Mouse (Mus musculus) cerebellum, postnatal 25 days (tissue): ENCODE measurements around the gene Znhit6.

Source experiments
- DNase-seq, 2 experiments: peaks; one replicate each; pipeline ENCODE4 v3.0.0; 2021; ENCODE audit warnings: mixed read lengths in 2 of 2

Gene Znhit6

DNA sequence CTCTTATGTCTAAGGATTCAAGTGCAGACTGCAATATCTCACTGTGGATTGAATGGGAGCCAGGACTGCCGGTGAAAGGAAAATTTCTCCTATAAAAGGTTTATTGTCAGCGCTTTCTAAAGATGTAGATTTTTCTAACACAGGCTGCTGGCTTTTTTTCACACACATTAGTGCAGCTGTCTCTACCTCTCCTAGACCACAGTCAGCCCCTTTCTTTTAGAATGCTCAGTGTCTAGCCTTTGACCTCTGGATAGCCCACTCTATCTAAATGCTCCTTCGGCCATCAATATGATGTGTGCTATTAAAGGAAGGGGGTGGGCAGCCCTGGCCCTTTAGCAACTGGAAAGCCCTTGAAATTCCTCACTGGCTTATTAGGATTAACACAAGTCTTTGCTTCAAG is 70.0 kb downstream of the Znhit6 start:
- DNase-seq = no peak

DNA sequence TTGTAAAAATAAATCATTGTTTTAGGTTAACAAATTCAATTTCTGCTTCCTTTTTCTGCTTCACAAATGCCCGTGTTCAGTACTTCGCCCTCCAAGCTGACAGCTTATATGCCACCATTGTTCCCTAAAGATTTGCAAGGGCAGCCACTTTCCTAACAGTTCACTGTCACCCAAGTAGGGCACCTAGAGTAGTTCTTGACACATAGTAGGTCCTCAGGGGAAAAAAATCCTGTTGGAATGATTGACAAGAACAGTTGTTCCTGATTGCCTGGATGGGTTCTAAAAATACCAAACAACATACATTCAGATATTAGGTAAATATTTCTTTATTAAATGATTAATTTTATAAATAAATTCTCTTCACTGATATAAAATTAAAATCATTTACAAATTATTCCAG is 70.7 kb downstream of the Znhit6 start:
- no peak for DNase-seq

DNA sequence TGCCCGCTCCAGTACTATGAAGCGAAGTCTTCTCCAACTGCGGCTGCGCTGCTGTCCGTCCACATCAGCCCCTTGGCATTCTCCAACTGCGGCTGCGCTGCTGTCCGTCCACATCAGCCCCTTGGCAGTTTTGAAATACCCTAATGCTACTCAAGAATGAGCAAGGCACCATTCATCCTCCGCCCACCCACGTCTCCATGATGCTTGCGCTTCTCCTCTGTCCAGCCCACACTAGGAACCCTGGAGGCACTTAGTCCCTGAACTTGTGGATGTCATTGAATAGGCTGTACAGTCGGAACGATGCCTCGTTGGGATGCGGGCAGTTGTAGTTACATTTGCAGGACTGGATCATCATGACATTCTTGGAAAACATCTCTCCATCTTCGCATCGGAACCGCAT is 71.4 kb downstream of the Znhit6 start:
- DNase-seq = no peak

DNA sequence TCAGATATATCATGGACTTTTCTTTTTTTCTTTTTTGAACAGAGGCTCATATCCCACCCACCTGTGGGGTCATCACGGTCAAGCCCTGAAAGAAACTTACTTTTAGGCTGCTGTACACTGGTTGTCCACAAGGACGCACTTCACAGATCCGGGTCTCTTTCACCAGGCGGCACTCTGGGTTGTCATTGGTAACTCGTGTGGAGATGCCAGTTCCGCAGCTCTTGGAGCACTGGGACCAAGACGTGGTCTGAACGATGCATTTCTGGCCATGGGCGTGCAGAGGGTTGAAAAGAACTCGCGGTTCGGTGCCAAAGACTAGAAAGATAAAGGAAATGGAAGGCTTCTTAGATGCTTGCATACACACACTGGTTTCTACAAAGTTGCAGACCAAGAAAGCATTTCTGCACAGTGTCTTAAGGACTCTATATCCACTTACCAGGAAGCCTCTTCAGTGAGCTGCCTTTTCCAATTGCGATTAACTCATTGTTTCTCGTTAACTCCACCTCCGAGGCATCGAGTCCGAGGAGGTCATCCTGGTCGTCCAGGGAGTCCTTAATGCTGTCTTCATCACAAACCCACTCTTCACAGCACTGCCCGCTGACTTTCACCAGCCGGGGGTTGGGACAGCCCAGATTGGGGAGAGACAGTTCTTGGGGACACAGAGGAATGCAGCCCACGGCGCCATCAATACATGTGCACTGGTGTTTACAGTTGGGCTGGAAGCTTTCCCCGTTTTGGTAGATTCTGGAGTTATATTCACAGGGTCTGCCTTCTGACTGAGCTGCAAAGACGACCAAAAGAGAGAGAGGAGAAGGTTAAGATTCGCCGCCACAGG is 72.3 kb downstream of the Znhit6 start:
- DNase-seq = no peak

DNA sequence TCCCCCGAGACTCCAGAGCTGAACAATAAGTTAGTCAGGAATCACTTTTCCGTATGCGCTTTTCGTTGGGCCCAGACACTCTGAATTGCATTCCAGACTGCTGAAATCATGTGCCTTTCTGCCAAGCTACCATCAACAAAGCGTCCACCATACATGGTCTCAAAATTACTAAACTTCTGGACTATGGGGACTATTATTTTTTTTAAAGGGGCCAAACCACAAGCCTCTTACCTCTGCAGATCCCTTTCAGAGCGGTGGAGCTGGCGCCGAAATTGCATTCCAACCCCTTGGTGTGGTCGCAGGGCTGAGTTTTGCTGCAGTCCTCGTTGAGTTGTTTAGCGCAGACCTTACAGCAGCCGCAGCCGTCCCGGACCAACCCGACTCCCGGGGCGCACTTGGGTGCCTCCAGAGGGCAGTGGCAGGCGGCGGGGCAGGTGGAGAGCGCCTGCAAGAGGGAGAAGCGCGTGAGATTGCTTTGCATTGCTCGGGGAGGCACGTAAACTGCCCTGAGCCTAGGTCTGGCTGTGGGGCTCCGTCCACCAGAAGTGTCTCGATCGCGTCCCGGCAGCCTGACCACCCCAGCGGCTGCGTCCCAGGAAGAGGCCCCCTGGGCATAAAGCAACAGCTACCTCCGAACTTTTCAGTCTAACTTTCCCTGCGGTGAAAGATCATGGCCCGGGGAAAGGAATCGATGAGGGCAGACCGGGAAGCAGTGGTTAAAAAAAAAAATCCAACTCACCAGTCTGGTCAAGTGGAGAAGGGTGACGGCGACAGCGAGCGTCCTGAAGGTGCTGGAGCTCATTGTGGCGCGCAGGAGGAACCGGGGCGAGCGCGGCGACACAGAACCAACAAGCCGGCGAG is 73.2 kb downstream of the Znhit6 start:
- peak; percentile 16 to 28 for DNase-seq

DNA sequence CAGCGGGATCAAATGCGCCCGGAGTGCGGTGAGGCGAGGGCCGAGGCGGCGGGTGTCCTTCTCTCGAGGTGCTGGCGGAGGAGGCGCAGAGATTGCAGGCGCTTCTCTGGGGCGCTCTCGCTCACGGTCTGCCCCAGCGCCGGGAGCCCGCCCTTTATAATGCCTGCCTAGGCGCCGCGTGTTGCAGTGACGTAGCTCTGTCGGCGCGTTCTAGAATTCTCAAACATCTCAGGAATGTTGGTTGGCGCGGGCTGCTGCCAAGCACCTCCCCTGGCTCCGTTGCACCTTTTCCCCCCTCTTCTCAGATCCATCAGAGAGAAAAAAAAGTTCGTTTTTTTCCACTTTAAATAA is 73.8 kb downstream of the Znhit6 start, which contains the start of gene Ccn1:
TSS of gene Ccn1 (minus strand) at position 130 of the 351 bp plus-strand sequence.
- peak; percentile 38 to 50 for DNase-seq

DNA sequence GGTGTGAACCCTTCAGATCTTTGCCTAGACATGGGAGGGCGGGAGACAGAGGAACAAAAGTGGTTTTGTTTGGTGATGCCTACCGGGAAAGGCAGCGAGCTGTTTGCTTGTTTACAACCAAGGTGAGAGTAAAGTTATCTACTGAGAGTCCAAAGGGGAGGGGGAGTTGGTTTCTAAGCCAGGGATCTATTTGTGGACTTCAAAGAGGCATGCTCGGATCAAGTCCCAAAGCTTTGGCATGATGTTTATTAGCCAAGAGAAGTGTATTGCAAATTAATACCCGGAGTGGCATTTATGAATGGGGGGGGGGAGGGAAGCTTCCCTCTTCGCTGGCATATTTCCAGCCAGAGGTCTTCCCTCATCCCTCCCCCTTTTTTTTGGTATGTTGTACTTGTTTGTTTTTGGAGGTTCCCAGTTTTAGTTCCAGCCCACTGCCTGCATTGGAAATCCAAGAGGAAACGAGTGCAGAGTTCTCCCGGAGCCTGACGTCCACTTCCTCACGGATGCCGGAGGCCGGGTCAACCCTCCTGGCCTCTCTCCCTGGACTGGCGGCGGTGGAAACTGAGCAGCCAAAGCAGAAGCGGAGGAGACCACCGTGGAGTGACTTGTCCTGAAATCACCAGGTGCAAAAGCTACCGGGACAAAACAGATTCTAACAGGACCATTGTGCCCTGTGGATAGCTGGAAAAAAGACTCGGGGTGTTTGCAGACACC is 74.5 kb downstream of the Znhit6 start:
- peak in 1 of 2 experiments; percentile 23 for DNase-seq

DNA sequence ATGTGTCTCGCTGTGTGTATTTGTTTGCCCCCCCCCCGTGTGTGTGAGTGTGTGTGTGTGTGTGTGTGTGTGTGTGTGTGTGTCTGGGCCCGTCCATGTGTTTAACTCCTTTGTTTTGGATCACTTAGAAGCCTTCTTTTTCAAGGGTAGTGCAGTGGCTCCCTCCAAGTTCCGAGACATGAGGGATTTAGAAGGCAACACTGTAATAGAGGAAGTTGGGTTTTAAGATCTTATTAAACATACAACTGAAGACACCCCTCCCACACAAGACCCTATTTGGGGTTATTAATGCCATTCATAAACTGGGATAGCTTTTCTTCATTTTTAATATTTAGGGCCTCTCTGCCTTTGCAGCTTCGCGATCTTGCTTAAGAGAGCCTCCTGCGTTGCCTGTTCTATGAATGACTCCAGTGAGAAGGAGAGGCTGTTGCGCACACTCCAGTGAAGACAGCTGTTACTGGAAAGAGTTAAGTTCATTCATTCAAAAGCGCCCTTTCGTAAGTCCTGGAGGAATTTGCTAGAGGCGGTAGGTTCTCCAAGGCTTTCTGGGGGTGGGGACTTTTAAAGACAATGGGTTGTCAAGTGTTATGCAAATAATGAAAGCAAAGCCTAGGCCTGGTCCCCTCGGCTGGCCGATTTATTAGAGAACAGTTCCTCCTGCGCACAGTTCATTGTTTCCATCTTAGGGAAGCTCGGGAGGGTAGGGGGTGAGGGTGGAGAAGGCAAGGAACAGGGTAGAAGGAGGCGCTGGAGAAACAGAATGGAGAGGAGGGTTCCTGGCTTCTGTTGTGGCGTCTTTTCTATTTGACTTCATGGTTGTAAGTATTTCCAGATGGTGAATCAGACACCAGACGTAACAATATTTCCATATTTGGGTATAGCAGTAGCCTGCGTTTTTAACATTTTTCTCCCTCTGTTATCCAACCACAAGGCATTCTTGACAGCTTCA is 75.3 kb downstream of the Znhit6 start:
- DNase-seq = no peak

DNA sequence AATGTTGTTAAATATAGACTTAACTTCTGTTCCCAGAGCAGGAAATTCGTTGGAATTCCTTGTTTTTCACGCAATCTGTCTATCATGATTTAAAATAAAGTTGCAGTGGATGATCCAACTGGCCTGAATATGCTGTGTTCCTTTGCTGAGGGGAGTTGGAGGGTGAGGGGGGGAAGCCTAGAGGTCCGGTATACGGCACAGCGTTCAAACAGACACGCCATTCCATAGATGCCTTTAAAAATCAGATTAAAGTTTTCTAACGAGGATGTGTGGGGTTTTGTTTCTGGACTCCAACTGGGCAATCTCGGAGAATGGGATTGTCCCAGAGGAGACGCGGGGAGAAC is 75.9 kb downstream of the Znhit6 start:
- DNase-seq = no peak

DNA sequence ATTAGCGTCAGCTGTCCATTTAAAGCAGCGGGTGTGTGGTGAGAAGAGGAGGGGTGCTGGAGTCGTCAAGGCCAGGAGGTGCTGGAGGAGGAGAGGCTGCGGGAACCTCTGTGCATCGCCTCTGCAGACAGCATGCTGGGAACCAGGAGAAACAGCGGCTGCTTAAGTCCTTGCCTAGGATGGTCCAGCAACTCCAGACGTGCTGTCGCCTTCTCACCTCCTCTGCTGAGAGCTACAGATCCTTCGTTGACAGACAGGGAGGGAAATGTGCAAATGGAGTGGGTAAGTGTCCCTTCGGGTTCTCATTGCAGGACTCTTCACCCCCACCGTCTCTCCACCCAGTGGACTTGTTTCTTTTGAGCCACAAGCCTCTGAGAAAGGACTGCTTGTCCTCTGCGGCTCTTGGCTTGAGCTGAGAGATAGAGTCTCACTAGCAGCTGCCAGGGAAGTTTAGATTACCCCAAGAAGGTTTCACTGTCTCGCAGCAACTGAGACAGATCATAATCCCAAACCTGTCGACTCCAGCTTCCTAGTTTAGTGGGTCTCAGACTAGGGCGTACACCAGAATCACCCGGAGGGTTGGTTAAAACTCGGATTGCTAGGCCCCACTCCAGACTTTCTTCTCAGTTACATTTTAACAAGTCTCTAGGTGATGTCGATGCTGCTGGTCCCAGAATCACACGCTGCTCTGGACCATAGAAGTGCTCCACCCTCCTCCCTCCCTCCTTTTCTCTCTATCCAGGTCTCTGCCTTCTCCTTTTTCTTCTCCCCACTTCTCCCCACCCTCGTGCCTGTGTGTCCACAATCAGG is 76.5 kb downstream of the Znhit6 start:
- peak in 1 of 2 experiments; percentile 16 for DNase-seq

DNA sequence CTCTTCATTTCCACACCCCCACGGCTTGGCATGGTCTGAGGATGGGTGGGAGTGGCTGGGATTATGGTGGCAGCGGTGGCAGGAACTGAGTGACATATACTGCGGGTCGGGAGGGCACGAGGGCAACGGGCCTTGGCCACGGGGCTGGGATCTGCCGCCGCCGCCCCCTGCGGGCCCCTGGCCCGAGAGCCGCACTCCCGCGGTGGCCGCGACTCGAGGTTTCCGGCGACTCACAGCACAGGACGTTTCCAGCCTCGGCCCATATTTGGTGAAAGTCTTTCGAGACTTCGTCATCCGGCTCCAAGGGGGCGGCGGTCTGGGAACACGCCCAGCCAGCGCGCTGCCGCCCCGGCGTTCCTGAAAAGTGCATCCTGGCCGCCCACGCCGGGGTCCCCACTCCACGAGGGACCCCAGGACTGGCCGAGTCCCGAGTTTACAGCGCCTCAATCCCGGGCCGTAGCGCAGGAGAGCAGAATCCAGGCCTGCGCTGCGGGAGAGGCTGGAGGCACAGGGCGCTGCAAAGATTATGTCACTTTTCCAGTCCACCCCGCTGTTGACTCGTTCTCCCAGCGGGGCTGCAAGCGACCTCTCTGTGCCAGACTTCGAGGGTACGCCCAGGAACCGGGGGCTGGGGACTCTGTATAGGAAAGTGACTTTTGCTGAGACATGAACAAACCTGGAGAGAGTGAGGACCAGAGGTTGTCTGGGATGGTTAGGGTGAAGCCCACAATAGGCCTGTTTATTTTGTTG is 77.4 kb downstream of the Znhit6 start:
- peak; percentile 27 to 56 for DNase-seq

DNA sequence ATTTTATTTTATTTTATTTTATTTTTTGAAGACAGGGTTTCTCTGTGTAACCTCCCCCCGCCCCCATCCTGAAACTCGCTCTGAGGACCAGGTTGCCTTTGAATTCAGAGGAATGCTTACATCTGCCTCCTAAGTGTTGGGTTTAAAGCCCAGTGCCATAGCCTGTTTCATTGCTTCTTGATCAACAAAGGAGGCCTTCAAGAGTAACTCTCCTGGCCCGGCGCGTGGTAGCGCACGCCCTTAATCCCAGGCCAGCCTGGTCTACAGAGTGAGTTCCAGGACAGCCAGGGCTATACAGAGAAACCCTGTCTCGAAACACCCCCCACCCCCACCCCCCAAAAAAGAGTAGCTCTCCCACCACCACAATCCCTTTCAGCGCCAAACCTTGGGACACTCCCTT is 78.0 kb downstream of the Znhit6 start:
- no peak for DNase-seq
